Mouse (Mus musculus): ENCODE measurements at regions not wholly inside any gene's neighbourhood (a gene's known extent, or its start where the extent isn't known, plus 50 kb on each side); places are given as distances from the start of the nearest gene placed in this dataset.
"Not testable (repeated sequence)": the region's sequence is repeated elsewhere in the genome, so short reads cannot be mapped to it uniquely, and the experiment has no call there.

- no peak for DNase-seq (ENCODE audit: low read depth, low spot score)
Observed at GRCm38 (mm10) chr6:69932297-69932696, 859.7 kb downstream of the Rpia start.

- peak; percentile 41 for DNase-seq (ENCODE audit: low read depth, low spot score)
Observed at GRCm38 (mm10) chr6:69914781-69915180, 877.3 kb downstream of the Rpia start.

DNA sequence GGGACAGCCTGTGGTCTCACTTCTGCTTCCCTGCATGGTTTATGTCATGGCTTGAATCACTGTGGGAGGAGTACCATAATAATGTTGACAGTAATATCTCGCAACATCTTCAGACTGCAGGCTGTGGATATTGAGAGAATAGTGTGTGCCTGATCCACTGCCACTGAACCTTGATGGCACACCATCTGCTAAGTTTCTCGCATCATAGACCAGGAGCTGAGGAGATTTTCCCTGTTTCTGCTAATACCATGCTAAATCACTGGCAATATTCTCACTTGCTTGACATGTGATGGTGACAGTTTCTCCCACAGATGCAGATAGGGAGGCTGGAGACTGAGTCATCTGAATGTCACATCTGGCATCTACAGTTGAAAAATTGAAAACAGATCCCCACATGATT, 912.7 kb downstream of the Rpia start:
- no peak for DNase-seq (ENCODE audit: low read depth, low spot score)

GRCm38 (mm10) chr6:69858631-69859030, 933.4 kb downstream of the Rpia start:
- not testable (repeated sequence) for DNase-seq (ENCODE audit: low read depth, low spot score)

DNA sequence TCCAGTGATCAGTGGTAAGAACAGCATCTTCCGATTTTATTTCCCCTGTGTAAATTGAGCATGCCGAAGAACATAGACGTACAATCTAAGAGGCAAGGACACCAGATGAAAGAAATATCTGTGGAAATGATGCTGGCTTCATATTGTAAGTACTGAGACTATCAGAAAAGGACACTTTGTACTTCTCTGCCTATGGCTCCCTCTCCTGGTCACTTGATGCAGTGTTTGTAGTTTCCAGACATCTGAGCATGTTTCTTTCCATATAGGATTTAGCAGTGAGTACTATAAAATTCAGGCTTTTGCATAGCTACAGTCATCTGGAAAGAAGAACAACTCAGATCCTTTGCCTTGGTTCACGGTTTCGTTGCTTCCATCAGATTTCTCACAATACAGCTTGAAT, 963.4 kb downstream of the Rpia start:
- peak; percentile 40 for DNase-seq (ENCODE audit: low read depth, low spot score)

- not testable (repeated sequence) for DNase-seq (ENCODE audit: low read depth, low spot score)
Observed at GRCm38 (mm10) chr6:69814972-69815371, 977.1 kb downstream of the Rpia start.

- not testable (repeated sequence) for DNase-seq (ENCODE audit: low read depth, low spot score)
Observed at GRCm38 (mm10) chr6:69814373-69814772, 977.7 kb downstream of the Rpia start.

DNA sequence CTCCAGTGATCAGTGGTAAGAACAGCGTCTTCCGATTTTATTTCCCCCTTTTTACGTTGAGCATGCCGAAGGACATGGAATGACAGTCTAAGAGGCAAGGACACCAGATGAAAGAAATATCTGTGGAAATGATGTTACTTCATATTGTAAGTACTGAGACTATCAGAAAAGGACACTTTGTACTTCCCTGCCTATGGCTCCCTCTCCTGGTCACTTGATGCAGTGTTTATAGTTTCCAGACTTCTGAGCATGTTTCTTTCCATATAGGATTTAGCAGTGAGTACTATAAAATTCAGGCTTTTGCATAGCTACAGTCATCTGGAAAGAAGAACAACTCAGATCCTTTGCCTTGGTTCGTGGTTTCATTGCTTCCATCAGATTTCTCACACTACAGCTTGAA, 1011.7 kb downstream of the Rpia start:
- DNase-seq (ENCODE audit: low read depth, low spot score) = peak; percentile 28

DNA sequence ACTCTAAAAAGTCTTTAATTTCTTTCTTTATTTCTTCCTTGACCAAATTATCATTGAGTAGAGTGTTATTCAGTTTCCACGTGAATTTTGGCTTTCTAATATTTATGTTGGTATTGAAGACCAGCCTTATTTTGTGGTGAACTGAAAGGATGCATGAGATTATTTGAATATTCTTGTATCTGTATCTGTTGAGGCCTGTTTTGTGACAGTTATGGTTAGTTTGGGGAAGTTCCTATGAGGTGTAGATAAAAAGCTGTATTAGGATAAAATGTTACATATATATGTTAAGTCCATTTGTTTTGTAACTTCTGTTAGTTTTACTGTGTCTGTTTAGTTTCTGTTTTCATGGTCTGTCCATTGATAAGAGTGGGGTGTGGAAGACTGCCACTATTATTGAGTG, 1014.7 kb downstream of the Rpia start:
- not testable (repeated sequence) for DNase-seq (ENCODE audit: low read depth, low spot score)

GRCm38 (mm10) chr6:69764861-69765260, 1027.2 kb downstream of the Rpia start:
- DNase-seq (ENCODE audit: low read depth, low spot score) = no peak

DNA sequence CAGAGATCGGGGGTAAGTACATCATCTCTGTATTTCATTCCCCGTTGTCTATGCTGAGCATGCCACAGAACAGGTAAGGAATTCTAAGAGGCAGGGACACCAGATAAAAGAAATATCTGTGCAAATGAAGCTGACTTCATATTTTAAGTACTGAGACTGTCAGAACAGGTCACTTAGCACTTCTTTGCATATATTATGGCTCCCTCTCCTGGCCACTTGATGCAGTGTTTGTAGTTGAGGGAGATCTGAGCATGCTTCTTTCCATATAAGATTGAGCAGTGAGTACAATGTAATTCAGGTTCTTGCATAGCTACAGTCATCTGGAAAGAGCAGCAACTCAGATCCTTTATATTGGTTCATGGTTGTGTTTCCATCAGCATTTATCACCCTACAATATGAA, 1033.4 kb downstream of the Rpia start:
- peak; percentile 37 for DNase-seq (ENCODE audit: low read depth, low spot score)

DNA sequence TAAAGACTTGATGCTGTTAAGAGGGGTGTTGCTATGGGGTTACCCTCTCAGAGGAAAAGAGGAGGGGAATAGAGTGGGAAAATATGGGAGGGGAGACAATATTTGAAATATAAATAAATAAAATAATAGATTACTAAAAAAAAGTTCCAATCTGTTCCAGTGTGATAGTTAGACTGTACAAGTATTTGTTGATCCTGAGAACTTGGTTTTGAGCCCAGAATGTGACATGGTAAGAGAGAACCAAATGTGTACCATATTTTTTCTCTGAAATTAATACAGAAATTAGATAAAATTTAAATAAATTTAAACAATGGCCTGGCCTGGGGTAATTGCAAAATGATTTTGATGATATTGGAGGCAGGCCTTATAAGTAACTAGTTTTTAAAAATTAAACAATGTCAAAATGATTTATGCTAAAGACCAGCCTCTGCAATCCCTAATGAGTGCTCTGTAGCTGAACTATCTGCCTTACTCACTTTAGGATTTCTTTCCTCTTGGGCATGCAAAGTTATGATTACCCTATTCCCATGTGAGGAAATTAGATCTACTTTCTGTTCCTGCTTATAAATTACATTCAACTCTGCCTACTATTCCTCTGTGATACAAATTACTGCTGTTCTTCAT, 1052.9 kb downstream of the Rpia start:
- DNase-seq (ENCODE audit: low read depth, low spot score) = no peak

DNA sequence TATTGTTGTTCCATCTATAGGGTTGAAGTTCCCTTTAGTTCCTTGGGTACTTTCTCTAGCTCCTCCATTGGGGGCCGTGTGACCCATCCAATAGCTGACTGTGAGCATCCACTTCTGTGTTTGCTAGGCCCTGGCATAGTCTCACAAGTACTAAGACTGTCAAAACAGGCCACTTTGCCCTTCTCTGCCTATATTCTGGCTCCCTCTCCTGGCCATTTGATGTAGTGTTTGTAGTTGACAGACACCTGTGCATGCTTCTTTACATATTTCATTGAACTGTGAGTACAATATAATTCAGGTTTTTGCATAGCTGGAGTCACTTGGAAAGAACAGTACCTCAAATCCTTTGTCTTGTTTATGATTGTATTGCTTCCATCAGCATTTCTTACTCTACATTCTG, 1059.2 kb downstream of the Rpia start:
- DNase-seq (ENCODE audit: low read depth, low spot score) = peak; percentile 45

DNA sequence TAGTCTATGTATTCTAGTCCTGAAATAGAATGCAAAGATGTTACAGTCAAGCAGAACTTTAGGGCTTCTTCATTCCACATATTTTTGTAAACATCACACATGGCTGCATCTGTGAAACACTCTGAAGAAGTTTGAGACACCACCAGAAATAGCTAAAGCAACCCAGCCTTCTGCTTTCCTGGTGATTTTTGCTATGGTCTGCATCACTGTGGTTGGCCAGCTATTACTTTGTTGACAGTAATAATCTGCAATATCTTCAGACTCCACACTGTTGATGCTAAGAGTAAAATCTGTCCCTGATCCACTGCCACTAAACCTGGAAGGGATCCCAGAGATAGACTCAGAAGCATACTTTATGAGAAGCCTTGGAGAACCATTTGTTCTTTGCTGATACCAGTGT, 1065.7 kb downstream of the Rpia start:
- DNase-seq (ENCODE audit: low read depth, low spot score) = no peak

GRCm38 (mm10) chr6:69702813-69703212, 1089.2 kb downstream of the Rpia start:
- DNase-seq (ENCODE audit: low read depth, low spot score) = not testable (repeated sequence)

DNA sequence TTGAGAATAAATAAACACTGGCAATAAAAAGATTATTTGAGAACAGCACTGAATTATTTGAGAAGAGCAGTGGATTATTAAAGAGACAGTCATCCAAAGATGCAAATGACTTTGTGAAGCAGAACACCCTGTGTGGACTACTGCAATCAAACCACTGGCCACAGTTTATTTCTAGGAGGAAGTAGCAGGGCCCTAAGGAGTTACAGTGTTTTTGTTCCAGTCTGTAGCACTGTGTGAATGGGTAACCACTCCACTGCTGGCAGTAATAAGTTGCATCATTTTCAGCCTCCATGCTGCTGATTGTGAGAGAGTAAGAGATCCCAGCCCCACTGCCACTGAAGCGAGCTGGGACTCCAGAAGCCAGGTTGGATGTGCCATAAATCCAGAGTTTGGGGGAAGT, 1110.9 kb downstream of the Rpia start:
- no peak for DNase-seq (ENCODE audit: low read depth, low spot score)

- not testable (repeated sequence) for DNase-seq (ENCODE audit: low read depth, low spot score)
Observed at GRCm38 (mm10) chr6:69662426-69662825, 1129.6 kb downstream of the Rpia start.

Measured in ES-CJ7 (cell line).